Mouse (Mus musculus) ES-Bruce4 (cell line): ENCODE measurements around the gene Tagln2.

Experiments used
- CTCF ChIP-seq: IDR thresholded peaks from one replicate; pipeline ENCODE4 v1.8.1; 2011; ENCODE audit warnings: low read depth, low read length
- EP300 ChIP-seq: IDR thresholded peaks from 2 replicates; pipeline ENCODE4 v1.6.1; 2011; ENCODE audit warnings: low read depth, low read length; ENCODE audit not compliant: insufficient read depth

- TF ChIP-seq EP300 (no peak), CTCF (no peak)
These were observed 26.9 kb upstream of the Tagln2 start for GRCm38 (mm10) chr1:172472909-172473308.
